Mouse (Mus musculus): ENCODE measurements around the gene Zfp827. TPM values are rescaled to one million over a fixed set of nuclear protein-coding genes. Genes with fewer than 3 reads are reported as not detected.

The Zfp827 gene
- total RNA-seq, 2 experiments from 2014 or later, result 0.46 to 0.47 TPM

- no peak for ATAC-seq (replicated peaks; ENCODE audit: low FRiP score, low TSS enrichment, poor library complexity, severe bottlenecking)
These were observed 173.4 kb downstream of the Zfp827 start for GRCm38 (mm10) chr8:79201446-79202147.

GRCm38 (mm10) chr8:79206895-79207294 is 178.7 kb downstream of the Zfp827 start:
- ATAC-seq (replicated peaks; ENCODE audit: low FRiP score, low TSS enrichment, poor library complexity, severe bottlenecking), result no peak

GRCm38 (mm10) chr8:79208181-79208580 is 179.9 kb downstream of the Zfp827 start:
- no peak for ATAC-seq (replicated peaks; ENCODE audit: low FRiP score, low TSS enrichment, poor library complexity, severe bottlenecking)

DNA sequence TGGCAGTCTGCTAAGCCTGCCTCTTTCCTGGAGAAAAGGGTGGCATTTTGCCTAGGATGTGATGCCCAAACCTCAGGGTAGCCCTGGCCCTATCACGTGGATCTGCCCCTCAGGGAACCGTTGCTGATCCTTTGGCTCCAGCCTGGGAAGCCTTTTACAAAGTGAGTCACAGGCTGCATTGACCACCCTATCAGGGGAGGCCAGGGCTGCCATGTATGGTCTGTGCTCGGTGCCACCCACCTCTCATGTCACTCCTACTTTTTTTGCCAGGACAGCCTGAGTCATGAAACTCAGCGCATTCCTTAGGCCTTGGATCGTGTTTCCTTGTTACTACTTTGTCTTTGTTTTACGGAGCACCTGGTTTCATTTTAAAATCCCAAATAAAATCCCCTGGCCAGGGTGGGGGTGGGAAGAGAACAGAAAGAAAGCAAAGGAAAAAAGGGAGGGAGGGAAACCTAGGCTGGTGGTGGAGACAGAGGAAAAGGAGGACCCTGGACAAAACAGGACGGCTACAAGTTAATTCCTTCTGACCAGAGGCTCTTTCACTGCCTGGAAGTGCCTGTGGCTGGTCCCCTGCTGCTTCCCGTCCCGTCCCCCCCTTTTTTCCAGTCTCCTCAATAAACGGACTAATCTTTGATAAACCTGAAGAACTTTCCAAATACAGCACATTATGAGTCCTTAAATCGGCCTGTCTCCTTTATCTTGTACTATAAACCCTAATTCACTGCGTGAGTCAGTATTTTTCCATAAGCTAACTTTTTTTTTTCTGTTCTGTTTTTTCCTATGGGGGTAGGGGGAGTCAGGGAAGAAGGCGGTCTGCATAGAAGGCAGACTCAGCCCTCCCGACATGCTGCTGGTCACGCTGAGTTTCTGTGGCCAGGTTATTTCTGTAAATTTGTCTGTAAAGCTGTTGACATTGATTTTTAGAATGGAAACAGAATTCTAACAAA is 180.7 kb downstream of the Zfp827 start:
- ATAC-seq (replicated peaks; ENCODE audit: low FRiP score, low TSS enrichment, poor library complexity, severe bottlenecking), result no peak

DNA sequence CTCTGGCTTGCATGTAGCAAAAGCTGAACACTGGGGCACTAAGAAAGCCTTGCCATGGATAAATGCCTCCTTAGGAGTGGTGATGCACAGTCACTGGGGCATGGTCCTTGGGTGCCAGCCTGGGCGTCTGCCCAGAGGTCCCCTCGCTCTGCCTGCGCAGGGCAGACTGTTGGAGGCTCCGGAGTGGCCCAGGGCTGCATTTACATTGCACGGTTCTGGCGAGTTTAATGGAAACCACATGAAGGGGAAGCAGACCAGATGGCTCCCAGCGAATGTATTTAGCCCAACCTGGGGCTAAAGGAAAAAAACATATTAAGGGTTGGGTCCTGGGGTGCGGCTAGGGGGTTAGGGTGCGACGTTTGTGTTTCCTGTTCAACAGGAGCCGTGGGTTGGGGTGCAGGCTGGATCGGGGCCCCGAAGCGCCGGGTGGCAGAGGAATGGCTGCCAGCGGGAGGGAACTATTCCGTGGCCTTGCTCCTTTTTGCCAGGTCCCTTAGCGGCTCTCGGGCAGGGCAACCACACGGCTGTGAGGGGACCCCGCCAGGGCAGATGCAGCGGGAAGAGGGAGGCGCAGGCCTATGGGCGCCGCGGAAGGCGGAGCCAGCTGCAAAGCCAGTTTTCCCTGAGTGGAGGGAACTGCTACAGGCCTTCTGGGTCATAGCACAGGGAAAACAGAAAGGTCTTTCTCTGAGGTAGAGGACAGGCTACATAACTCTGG is 181.6 kb downstream of the Zfp827 start:
- peak; percentile 75 for ATAC-seq (replicated peaks; ENCODE audit: low FRiP score, low TSS enrichment, poor library complexity, severe bottlenecking)

- no peak for ATAC-seq (replicated peaks; ENCODE audit: low FRiP score, low TSS enrichment, poor library complexity, severe bottlenecking)
These were observed 183.4 kb downstream of the Zfp827 start for GRCm38 (mm10) chr8:79211630-79212029.

GRCm38 (mm10) chr8:79222106-79222751 is 194.0 kb downstream of the Zfp827 start:
- no peak for ATAC-seq (replicated peaks; ENCODE audit: low FRiP score, low TSS enrichment, poor library complexity, severe bottlenecking)

DNA sequence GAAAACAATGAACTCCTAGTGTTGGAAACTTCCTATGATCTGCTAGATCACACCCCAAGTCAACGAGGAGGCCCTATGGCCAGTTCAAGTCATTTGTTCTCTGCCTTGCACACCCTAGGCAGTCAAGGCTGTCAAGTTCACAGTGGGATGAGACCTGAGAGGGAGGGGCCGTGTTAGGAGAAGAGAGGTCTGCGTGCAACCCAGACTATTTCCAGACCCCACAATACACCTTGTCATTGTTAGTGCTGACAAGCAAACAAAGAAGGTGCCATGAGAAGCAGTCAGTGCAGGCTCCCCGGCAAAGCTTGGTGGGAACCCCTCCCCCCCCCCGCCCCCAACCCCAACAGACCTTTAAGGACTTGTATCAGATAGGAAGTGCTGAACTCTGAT is 194.5 kb downstream of the Zfp827 start:
- no peak for ATAC-seq (replicated peaks; ENCODE audit: low FRiP score, low TSS enrichment, poor library complexity, severe bottlenecking)

DNA sequence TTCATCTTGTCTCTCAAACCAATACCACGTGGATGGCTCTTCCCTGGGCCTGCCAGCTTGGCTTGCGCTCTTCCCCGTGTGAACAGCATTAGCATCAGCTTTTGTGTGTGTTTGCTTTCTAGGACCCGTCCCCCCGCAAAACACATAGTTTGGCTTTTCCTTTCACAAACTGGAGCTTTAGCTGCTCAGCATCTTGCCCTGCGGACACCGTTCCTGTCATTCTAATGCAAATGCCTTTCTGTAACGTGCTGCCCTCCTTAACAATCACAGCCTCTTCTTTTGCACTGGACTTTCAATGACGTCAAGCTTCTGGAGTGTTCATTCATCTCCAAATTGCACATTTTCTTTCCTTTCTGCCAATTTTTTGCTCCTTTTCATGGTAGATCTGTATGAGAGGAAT is 196.1 kb downstream of the Zfp827 start:
- ATAC-seq (replicated peaks; ENCODE audit: low FRiP score, low TSS enrichment, poor library complexity, severe bottlenecking), result no peak

- ATAC-seq (replicated peaks; ENCODE audit: low FRiP score, low TSS enrichment, poor library complexity, severe bottlenecking), result no peak
These were observed 197.3 kb downstream of the Zfp827 start for GRCm38 (mm10) chr8:79225586-79225985.

- ATAC-seq (replicated peaks; ENCODE audit: low FRiP score, low TSS enrichment, poor library complexity, severe bottlenecking), result no peak
These were observed 197.8 kb downstream of the Zfp827 start for GRCm38 (mm10) chr8:79226046-79226445.

GRCm38 (mm10) chr8:79227194-79227593 is 199.0 kb downstream of the Zfp827 start:
- ATAC-seq (replicated peaks; ENCODE audit: low FRiP score, low TSS enrichment, poor library complexity, severe bottlenecking), result no peak

- no peak for ATAC-seq (replicated peaks; ENCODE audit: low FRiP score, low TSS enrichment, poor library complexity, severe bottlenecking)
These were observed 199.7 kb downstream of the Zfp827 start for GRCm38 (mm10) chr8:79227916-79228315.

GRCm38 (mm10) chr8:79229266-79229888 is 201.1 kb downstream of the Zfp827 start:
- ATAC-seq (replicated peaks; ENCODE audit: low FRiP score, low TSS enrichment, poor library complexity, severe bottlenecking), result no peak

DNA sequence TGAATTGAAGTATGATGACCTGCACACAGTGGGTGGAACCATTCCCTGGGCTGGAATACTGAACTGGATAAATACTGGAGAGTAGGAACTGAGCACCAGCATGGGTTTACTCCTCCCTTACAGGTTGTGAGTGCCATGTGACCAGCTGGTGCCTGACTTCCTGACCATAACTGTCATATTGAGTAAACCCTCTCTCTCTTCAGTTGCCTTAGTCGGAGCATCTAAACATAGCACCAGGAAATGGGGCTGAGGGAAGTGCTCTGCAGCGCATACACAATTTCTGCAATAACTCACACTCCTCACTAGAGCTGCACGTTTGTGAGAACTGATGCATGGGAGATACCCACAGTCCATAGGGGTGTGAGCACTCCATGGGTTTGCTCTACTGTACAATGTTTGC is 211.1 kb downstream of the Zfp827 start:
- ATAC-seq (replicated peaks; ENCODE audit: low FRiP score, low TSS enrichment, poor library complexity, severe bottlenecking), result no peak

DNA sequence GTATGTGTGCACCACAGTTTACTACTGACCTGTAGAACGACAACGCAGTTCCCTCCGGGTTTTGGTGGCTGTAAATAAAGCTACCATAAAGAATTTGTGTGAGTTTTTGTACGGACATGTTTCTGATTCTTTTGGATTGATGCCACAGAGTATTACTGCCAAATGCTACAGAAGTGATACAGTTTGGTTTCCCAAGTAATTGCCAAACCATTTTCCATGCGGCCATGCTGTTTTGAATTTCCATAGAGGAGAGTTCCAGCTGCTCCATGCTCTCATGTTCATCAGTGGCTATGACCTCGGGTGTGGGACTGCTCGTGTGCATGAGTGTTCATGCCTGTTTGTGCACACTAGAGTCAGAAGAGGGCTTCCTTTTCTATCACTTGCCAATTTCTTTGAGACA is 211.8 kb downstream of the Zfp827 start:
- no peak for ATAC-seq (replicated peaks; ENCODE audit: low FRiP score, low TSS enrichment, poor library complexity, severe bottlenecking)

Measured in megakaryocyte-erythroid progenitor cell, adult 5-6 weeks (primary cell).